Mouse (Mus musculus) heart, embryonic 16.5 days (tissue): ENCODE results near the gene Mthfr. TPM values are rescaled to one million over a fixed set of nuclear protein-coding genes. Genes with fewer than 3 reads are reported as not detected.

Experiments used
- ATAC-seq: fragments of 200-750 bp; cut with Nextera tagmentation; replicated peaks from 2 replicates; pipeline ENCODE4 v1.8.0; 2017; ENCODE audit warnings: moderate number of reproducible peaks; ENCODE audit not compliant: insufficient read depth, low FRiP score; ENCODE audit errors: extremely low read depth
- H3K27ac ChIP-seq: fragments of 300-500 bp; sonication (generic); 2 replicates; pipeline ENCODE4 v1.5.1; 2014; ENCODE audit warnings: mild to moderate bottlenecking, low read length, control low read depth, moderate library complexity
- H3K27me3 ChIP-seq: fragments of 300-500 bp; sonication (generic); 2 replicates; pipeline ENCODE4 v1.6.1; 2014; ENCODE audit warnings: low read length, mixed read lengths; ENCODE audit not compliant: control insufficient read depth, insufficient read depth
- H3K36me3 ChIP-seq: fragments of 300-500 bp; sonication (generic); 2 replicates; pipeline ENCODE4 v1.6.1; 2014; ENCODE audit not compliant: control insufficient read depth, insufficient read depth
- H3K4me1 ChIP-seq: fragments of 300-500 bp; sonication (generic); 2 replicates; pipeline ENCODE4 v1.6.1; 2014; ENCODE audit warnings: low read length, mixed read lengths; ENCODE audit not compliant: control insufficient read depth, insufficient read depth
- H3K4me2 ChIP-seq: fragments of 300-500 bp; sonication (generic); 2 replicates; pipeline ENCODE4 v1.6.1; 2014; ENCODE audit warnings: low read depth, mild to moderate bottlenecking, control low read depth, low read length
- H3K4me3 ChIP-seq: fragments of 300-500 bp; sonication (generic); 2 replicates; pipeline ENCODE4 v1.5.1; 2014; ENCODE audit warnings: mild to moderate bottlenecking, control low read depth, low read length
- H3K9ac ChIP-seq: fragments of 300-500 bp; sonication (generic); 2 replicates; pipeline ENCODE4 v1.6.1; 2014; ENCODE audit warnings: low read length, control low read depth
- H3K9me3 ChIP-seq: fragments of 300-500 bp; sonication (generic); replicated peaks from 2 replicates; pipeline ENCODE4 v1.6.1; 2016; ENCODE audit warnings: low read length; ENCODE audit not compliant: control insufficient read depth
- WGBS: fragments of 180-500 bp; shearing (Covaris S2); extraction: QIAGEN DNeasy Blood & Tissue Kit; methylation state at CpG from one replicate; pipeline ENCODE4 v1.1.7; 2014; 5-methylcytosine and 5-hydroxymethylcytosine counted together
- polyA plus RNA-seq: library from polyadenylated mRNA; unstranded; fragments of >200 nt; fragmentation: Nextera tagmentation; extraction: Ambion mirVana; gene quantifications from 2 replicates; pipeline ENCODE4 v1.2.1, GENCODE M21; 2015

Mthfr gene
- polyA plus RNA-seq, 1 experiment from 2014 or later, result 11.7 TPM

DNA sequence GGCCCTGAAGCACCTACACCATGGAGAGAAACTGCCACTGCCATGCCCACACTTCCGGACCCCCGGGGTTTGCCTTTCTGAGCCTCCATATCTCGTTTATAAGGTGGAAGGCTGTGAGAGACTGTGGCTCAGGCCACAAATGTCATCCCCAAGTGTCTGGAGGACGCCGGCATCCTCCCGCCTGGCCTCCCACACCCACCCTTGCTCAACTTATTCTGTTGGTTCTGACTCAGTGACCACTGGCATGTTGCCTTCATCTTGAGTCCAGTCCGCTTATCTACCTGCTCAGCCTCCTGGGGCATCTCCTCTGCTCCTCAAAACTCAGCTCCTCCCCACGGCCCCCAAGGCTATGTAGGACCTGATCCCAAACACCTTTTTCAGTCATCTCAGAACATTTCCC is 28.5 kb downstream of the Mthfr start:
- peaks cover 6% of the 10 kb centered on the region for H3K4me1 ChIP-seq
- 85% methylated on average over 8 of the region's 8 CpGs for WGBS
- no peak for ATAC-seq
- no peak overlapping the region for H3K27ac ChIP-seq
- no peak overlapping the region for H3K9ac ChIP-seq
- H3K4me3 ChIP-seq, result no peak overlapping the region
- H3K27me3 ChIP-seq, result no peaks in the 10 kb centered on the region
- no peaks in the 10 kb centered on the region for H3K36me3 ChIP-seq
- H3K4me2 ChIP-seq, result no peak overlapping the region
- no peaks in the 10 kb centered on the region for H3K9me3 ChIP-seq

DNA sequence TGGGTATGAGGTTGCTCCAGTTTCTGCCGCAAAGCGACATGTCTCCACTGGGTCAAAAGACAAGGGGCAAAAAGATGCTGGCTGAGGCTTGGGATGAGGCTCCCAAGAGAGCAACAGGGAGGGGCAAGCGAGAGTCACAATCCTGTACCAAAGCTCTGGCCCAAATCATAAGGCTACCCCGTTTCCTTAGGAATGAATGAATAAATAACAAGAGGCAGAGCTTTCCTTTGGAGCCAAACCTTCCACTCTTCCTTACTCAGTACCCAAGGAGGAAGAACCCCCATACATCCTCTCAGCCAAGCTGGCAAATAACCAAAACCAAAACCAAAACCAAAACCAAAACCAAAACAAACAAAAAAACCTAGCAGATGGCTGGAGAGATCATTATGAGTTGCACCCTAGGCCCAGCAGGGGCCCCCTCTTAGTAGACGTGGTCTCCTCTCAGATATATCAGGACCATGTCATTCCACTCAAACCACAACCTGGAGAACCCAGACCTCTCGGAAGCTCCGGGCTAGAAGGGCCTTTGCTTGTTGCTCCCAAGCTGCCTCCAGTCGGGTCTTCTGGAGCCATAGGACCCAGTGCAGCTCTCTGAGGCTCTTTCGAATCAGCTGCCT is 30.8 kb downstream of the Mthfr start:
- Histone ChIP-seq H3K9me3 (no peaks in the 10 kb centered on the region), H3K4me3 (no peak overlapping the region), H3K4me2 (no peak overlapping the region), H3K27ac (no peak overlapping the region), H3K4me1 (peaks cover 6% of the 10 kb centered on the region), H3K9ac (no peak overlapping the region), H3K27me3 (no peaks in the 10 kb centered on the region), H3K36me3 (no peaks in the 10 kb centered on the region)
- no peak for ATAC-seq
- WGBS, result 78% methylated on average over 9 of the region's 9 CpGs

DNA sequence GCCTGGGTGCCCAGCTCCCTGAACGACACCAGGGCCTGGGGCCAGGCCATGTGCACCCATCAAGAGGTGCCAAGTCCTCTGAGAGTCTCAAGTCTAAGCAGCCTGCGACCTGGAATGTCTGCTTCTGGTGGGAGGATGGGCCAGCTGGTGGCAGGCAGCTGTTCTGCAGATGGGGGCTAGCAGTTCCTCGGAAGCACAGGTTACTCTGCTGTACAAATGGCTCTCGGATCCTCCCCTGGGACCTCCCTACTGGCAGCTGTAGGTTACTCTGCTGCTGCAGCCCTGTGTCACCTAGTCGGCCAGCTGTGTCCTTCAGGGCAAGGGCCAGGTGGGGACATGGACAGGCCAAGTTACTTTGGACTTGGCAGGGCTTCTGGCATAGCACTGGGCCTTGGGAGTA is 32.6 kb downstream of the Mthfr start:
- no peak for ATAC-seq
- no peaks in the 10 kb centered on the region for H3K36me3 ChIP-seq
- no peak overlapping the region for H3K4me3 ChIP-seq
- H3K4me2 ChIP-seq, result no peak overlapping the region
- peaks cover 3% of the 10 kb centered on the region; the same call in 1 of the 2 replicates for H3K4me1 ChIP-seq
- 61% methylated on average over 5 of the region's 5 CpGs for WGBS
- H3K9ac ChIP-seq, result 0 out of 2 replicates have a peak overlapping the region, but pooled peaks have one; percentile 9
- no peaks in the 10 kb centered on the region for H3K27me3 ChIP-seq
- no peak overlapping the region for H3K27ac ChIP-seq
- no peaks in the 10 kb centered on the region for H3K9me3 ChIP-seq

DNA sequence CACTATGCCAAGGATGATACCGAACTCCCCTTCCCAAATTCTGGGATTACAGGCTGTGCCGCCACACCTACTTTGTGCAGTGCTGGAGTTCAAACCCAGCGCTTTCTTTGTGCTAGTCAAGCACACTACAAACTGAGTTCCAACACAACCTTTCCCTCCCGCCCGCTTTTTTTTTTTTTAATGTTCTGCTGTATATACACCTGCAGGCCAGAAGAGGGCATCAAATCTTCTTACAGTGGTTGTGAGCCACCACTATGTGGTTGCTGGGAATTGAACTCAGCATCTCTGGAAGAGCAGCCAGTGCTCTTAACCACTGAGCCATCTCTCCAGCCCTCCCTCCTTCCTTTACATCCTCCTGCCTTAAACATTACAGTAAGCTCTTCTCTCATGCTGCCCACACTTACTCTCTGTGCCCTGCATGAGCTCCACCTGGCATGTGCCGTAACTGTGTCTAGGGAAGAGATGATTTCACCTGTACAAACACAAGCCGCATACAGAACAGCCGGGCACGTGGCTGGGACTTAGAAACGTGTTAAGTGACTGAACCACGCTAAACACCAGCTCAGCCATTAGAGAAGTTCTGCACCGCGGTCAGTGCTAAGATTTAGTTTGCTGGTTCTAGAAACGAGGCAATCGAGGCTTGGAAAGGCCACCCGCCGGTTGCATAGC is 35.8 kb downstream of the Mthfr start:
- peak overlapping the region; percentile 43 for H3K4me3 ChIP-seq
- H3K4me2 ChIP-seq, result peak overlapping the region; percentile 58
- no peak overlapping the region for H3K27ac ChIP-seq
- H3K9me3 ChIP-seq, result no peaks in the 10 kb centered on the region
- H3K27me3 ChIP-seq, result no peaks in the 10 kb centered on the region
- ATAC-seq, result no peak
- 44% methylated on average over 17 of the region's 17 CpGs for WGBS
- H3K36me3 ChIP-seq, result peaks cover 6% of the 10 kb centered on the region; the same call in 1 of the 2 replicates
- peaks cover 3% of the 10 kb centered on the region; the same call in 1 of the 2 replicates for H3K4me1 ChIP-seq
- H3K9ac ChIP-seq, result peak overlapping the region; percentile 5

DNA sequence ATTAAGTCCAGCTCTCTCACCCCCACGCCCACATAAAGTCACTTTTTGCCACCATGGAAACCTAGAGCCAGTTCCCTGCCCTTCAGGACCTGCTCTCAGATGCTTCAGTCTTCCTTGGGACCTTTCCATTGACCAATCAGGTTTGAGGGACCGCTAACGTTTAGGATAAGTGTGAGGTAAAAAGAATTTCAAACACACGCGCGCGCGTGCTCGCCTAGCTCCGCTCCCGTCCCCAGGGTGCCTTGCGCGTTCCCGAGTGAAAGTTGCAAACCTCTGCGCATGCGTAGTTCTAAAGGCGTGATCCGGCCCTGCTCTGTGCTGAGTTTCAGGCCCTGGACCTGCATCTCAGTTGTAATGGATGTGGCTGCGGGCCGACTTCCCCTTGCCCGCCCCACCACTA is 36.4 kb downstream of the Mthfr start:
- Histone ChIP-seq H3K4me3 (peak overlapping the region; percentile 43), H3K27me3 (no peaks in the 10 kb centered on the region), H3K4me1 (peaks cover 3% of the 10 kb centered on the region; the same call in 1 of the 2 replicates), H3K36me3 (peaks cover 11% of the 10 kb centered on the region; the same call in 1 of the 2 replicates), H3K9me3 (no peaks in the 10 kb centered on the region), H3K4me2 (peak overlapping the region; percentile 58), H3K27ac (no peak overlapping the region), H3K9ac (peak overlapping the region; percentile 5)
- 25% methylated on average over 21 of the region's 21 CpGs for WGBS
- 0 out of 2 replicates have a peak, but pooled peaks have one; percentile 15 for ATAC-seq

DNA sequence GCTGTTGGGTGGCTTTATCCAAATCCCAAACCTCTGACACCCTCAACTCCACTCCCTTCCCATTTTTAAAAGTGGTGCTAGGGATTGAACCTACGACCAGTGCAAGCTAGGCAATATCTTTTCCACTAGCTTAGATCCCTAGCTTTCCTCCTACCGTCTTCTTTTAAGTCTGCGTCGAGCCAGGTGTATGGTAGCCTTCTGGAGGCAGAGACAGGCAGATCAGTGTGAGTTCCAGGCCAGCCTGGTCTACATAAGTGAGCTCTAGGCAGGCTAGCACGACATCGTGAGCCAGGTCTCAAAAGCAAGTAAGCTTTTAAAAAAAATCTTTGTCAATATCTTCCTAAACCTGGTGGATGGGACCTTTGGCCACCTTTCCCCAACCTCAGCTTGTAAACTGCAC is 37.0 kb downstream of the Mthfr start:
- no peaks in the 10 kb centered on the region for H3K27me3 ChIP-seq
- H3K27ac ChIP-seq, result no peak overlapping the region
- H3K4me1 ChIP-seq, result peaks cover 3% of the 10 kb centered on the region; the same call in 1 of the 2 replicates
- H3K4me2 ChIP-seq, result no peak overlapping the region
- WGBS, result 80% methylated on average over 6 of the region's 6 CpGs
- H3K9me3 ChIP-seq, result no peaks in the 10 kb centered on the region
- no peak overlapping the region for H3K9ac ChIP-seq
- peaks cover 14% of the 10 kb centered on the region; the same call in 1 of the 2 replicates for H3K36me3 ChIP-seq
- ATAC-seq, result no peak
- no peak overlapping the region for H3K4me3 ChIP-seq

DNA sequence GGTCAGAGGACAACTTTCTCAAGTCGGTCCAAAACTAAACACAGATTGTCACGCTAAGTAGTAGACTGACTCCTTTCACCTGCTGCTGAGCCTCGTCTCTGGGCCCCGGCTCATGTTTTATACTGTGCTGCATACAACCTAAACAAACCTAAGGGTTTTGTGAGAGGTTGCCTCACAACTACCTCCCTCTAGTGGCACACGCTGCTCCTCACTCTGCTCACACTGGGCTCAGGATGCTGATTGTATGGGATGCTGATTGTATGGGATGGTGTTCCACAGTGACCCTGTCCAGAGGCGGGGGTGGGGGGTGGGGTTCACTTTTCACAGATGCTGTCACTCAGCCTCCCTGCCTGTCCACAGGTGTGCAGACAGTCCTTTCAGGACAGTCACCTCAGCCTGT is 40.3 kb downstream of the Mthfr start:
- Histone ChIP-seq H3K9me3 (no peaks in the 10 kb centered on the region), H3K27ac (no peak overlapping the region), H3K4me1 (peaks cover 19% of the 10 kb centered on the region), H3K36me3 (peaks cover 19% of the 10 kb centered on the region; the same call in 1 of the 2 replicates), H3K9ac (no peak overlapping the region), H3K4me3 (no peak overlapping the region), H3K27me3 (no peaks in the 10 kb centered on the region), H3K4me2 (no peak overlapping the region)
- 61% methylated on average over 6 of the region's 6 CpGs for WGBS
- ATAC-seq, result no peak

DNA sequence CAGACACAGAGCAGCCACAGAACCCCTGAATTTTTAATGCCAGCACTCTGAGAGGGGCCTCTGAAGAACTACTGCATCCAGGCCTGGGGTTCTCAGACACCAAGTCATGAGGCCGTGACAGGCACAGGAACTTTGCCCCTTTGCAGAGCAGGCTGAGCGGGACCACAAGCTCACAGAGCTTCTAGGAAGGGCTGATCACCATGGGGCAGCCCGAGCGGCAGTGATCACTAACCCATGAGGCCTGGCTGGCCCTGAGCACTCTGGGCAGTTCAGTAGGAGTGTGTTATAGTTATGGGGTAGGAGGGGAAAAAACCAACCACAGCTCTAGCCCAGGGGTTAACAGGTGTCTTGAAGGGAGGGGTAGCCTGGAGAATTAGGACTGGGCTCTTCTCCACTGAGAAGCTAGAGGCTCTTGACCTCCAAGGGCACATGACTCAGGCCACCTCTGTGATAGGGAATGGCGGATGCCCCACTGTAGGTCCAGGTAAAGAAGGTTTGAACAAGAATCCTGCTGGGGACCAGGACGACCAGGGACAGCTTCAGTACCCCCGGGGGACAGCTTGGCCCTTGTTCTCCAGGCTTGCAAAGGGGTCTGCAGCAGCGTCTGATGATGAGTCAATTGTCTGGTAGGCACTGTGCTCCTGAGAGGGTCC is 41.2 kb downstream of the Mthfr start:
- Histone ChIP-seq H3K4me2 (no peak overlapping the region), H3K4me3 (no peak overlapping the region), H3K36me3 (peaks cover 19% of the 10 kb centered on the region; the same call in 1 of the 2 replicates), H3K27me3 (no peaks in the 10 kb centered on the region), H3K9ac (no peak overlapping the region), H3K27ac (no peak overlapping the region), H3K4me1 (peaks cover 23% of the 10 kb centered on the region), H3K9me3 (no peaks in the 10 kb centered on the region)
- no peak for ATAC-seq
- WGBS, result 85% methylated on average over 8 of the region's 8 CpGs

DNA sequence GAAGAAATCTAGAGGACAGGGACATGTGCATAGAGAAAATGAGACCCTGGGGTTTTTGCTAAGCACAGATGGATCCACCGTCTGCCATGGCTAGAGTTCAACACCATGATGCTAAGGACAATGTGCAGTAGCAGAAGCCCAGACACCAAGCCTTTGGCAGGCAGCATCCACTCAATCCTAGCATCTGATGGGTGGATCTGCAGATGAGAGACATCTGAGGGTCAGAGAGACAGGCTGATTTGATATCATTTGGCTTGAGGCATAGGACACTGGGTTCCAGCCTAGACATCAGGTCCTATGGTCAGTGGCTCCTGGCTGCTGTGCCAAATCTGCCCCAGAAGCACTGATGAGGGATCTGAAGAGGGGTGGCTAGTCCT is 41.7 kb downstream of the Mthfr start:
- peaks cover 27% of the 10 kb centered on the region for H3K4me1 ChIP-seq
- no peak overlapping the region for H3K9ac ChIP-seq
- no peaks in the 10 kb centered on the region for H3K27me3 ChIP-seq
- 93% methylated on average over 1 of the region's 1 CpGs for WGBS
- H3K9me3 ChIP-seq, result no peaks in the 10 kb centered on the region
- no peak overlapping the region for H3K4me2 ChIP-seq
- no peak overlapping the region for H3K4me3 ChIP-seq
- H3K27ac ChIP-seq, result no peak overlapping the region
- H3K36me3 ChIP-seq, result peaks cover 19% of the 10 kb centered on the region; the same call in 1 of the 2 replicates
- no peak for ATAC-seq
